Mouse (Mus musculus) G1E (cell line): ENCODE data around the gene Fndc3b. TPM values are rescaled to one million over a fixed set of nuclear protein-coding genes. Genes with fewer than 3 reads are reported as not detected.
"Not testable (repeated sequence)": the region's sequence is repeated elsewhere in the genome, so short reads cannot be mapped to it uniquely, and the experiment has no call there.

ENCODE experiments used
- ATAC-seq: 2 replicates; pipeline ENCODE4 v1.8.0; 2016; ENCODE audit warnings: mild to moderate bottlenecking; ENCODE audit not compliant: insufficient number of reproducible peaks, poor library complexity, low FRiP score, severe bottlenecking; ENCODE audit errors: extremely low read depth
- DNase-seq: peaks from one replicate; pipeline ENCODE4 v3.0.0; 2012; ENCODE audit warnings: low spot score
- H3K27me3 ChIP-seq: 2 replicates; pipeline ENCODE4 v1.6.1; 2012; ENCODE audit warnings: mild to moderate bottlenecking, low read length, inconsistent platforms; ENCODE audit not compliant: insufficient read depth
- H3K36me3 ChIP-seq: replicated peaks from 2 replicates; pipeline ENCODE3; 2012; ENCODE audit warnings: mild to moderate bottlenecking, inconsistent platforms
- H3K4me1 ChIP-seq: 2 replicates; pipeline ENCODE4 v1.6.1; 2012; ENCODE audit warnings: low read depth, low read length, inconsistent platforms, mixed read lengths; ENCODE audit not compliant: insufficient read depth
- H3K4me3 ChIP-seq: 2 replicates; pipeline ENCODE4 v1.5.1; 2012; ENCODE audit warnings: low read depth, mild to moderate bottlenecking, inconsistent platforms, low read length, moderate library complexity, mixed read lengths
- H3K9me3 ChIP-seq: replicated peaks from 2 replicates; pipeline ENCODE4 v1.6.1; 2012; ENCODE audit warnings: inconsistent platforms
- CTCF ChIP-seq: IDR thresholded peaks from 2 replicates; pipeline ENCODE4 v1.5.1; 2012; ENCODE audit warnings: low read depth, low read length, inconsistent platforms, mixed read lengths
- GATA1 ChIP-seq: IDR thresholded peaks from 2 replicates; pipeline ENCODE4 v1.6.1; 2012; ENCODE audit warnings: borderline replicate concordance, low read length, inconsistent platforms, mixed read lengths
- GATA2 ChIP-seq: IDR thresholded peaks from 2 replicates; pipeline ENCODE4 v1.6.1; 2012; ENCODE audit warnings: low read depth, low read length, inconsistent platforms, borderline replicate concordance
- POLR2AphosphoS5 ChIP-seq: IDR thresholded peaks from 2 replicates; pipeline ENCODE4 v1.6.1; 2012; ENCODE audit warnings: low read depth, low read length, inconsistent platforms; ENCODE audit not compliant: insufficient replicate concordance
- TAL1 ChIP-seq: conservative IDR thresholded peaks from 2 replicates; pipeline ENCODE4 v1.6.1; 2012; ENCODE audit warnings: low read depth, low read length, inconsistent platforms, mixed read lengths
- polyA plus RNA-seq: library from polyadenylated mRNA; stranded (reverse); fragments of >175 nt; gene quantifications from 2 replicates; pipeline ENCODE4 v1.2.3, GENCODE M21; 2012
- total RNA-seq, 2 experiments: library from RNA; stranded (forward) in 1 of 2; stranded (reverse) in 1 of 2; fragments of 200-1000 nt in 1 of 2; fragments of >200 nt in 1 of 2; fragmentation: Nextera tagmentation in 1 of 2; gene quantifications; 2 replicates each; pipeline ENCODE4 v1.2.3; 2014 to 2017

Gene Fndc3b
- total and polyA plus RNA-seq, 3 experiments: 0.16 TPM; not detected in 2

GRCm38 (mm10) chr3:27484698-27485097 is 226.4 kb downstream of the Fndc3b start:
- no peak for TF ChIP-seq CTCF
- no peak for TF ChIP-seq GATA2
- no peak for TF ChIP-seq GATA1
- no peak for TF ChIP-seq POLR2AphosphoS5
- H3K9me3 ChIP-seq: peaks cover 10% of the 10 kb centered on the region
- no peaks in the 10 kb centered on the region for H3K27me3 ChIP-seq
- ATAC-seq: no peak
- H3K4me1 ChIP-seq: no peaks in the 10 kb centered on the region
- no peak for DNase-seq
- no peaks in the 10 kb centered on the region for H3K36me3 ChIP-seq
- H3K4me3 ChIP-seq: no peak overlapping the region

- TF ChIP-seq POLR2AphosphoS5 (no peak), CTCF (no peak), TAL1 (no peak), GATA2 (no peak), GATA1 (no peak)
- ATAC-seq: no peak
These were observed 227.3 kb downstream of the Fndc3b start for GRCm38 (mm10) chr3:27483762-27484161.

GRCm38 (mm10) chr3:27483321-27483720 is 227.8 kb downstream of the Fndc3b start:
- no peaks in the 10 kb centered on the region for H3K4me1 ChIP-seq

More at GRCm38 (mm10) chr3:27483762-27484161, 227.3 kb downstream of the Fndc3b start:
- no peaks in the 10 kb centered on the region for H3K36me3 ChIP-seq
- H3K27me3 ChIP-seq: no peaks in the 10 kb centered on the region
- H3K9me3 ChIP-seq: peaks cover 10% of the 10 kb centered on the region
- no peak overlapping the region for H3K4me3 ChIP-seq
- DNase-seq: no peak
- no peaks in the 10 kb centered on the region for H3K4me1 ChIP-seq

GRCm38 (mm10) chr3:27481738-27482137 is 229.4 kb downstream of the Fndc3b start:
- no peaks in the 10 kb centered on the region for H3K4me1 ChIP-seq
- no peak for DNase-seq
- no peak overlapping the region for H3K4me3 ChIP-seq
- peaks cover 2% of the 10 kb centered on the region; the same call in 1 of the 2 replicates for H3K27me3 ChIP-seq
- H3K36me3 ChIP-seq: no peaks in the 10 kb centered on the region
- peaks cover 8% of the 10 kb centered on the region for H3K9me3 ChIP-seq
- no peak for TF ChIP-seq TAL1
- no peak for TF ChIP-seq GATA2
- no peak for TF ChIP-seq POLR2AphosphoS5
- no peak for TF ChIP-seq GATA1
- no peak for TF ChIP-seq CTCF
- no peak for ATAC-seq

More at GRCm38 (mm10) chr3:27483321-27483720, 227.8 kb downstream of the Fndc3b start:
- peaks cover 10% of the 10 kb centered on the region for H3K9me3 ChIP-seq
- no peak for DNase-seq
- H3K4me3 ChIP-seq: no peak overlapping the region
- no peak for ATAC-seq
- no peaks in the 10 kb centered on the region for H3K27me3 ChIP-seq
- H3K36me3 ChIP-seq: no peaks in the 10 kb centered on the region
- TF ChIP-seq GATA1 (no peak), TAL1 (no peak)

GRCm38 (mm10) chr3:27479378-27479777 is 231.7 kb downstream of the Fndc3b start:
- no peaks in the 10 kb centered on the region for H3K9me3 ChIP-seq
- no peak overlapping the region for H3K4me3 ChIP-seq
- ATAC-seq: no peak
- no peaks in the 10 kb centered on the region for H3K36me3 ChIP-seq
- H3K4me1 ChIP-seq: no peaks in the 10 kb centered on the region
- no peak for DNase-seq
- TF ChIP-seq CTCF (no peak), TAL1 (no peak), GATA2 (no peak), POLR2AphosphoS5 (no peak), GATA1 (no peak)
- H3K27me3 ChIP-seq: peaks cover 2% of the 10 kb centered on the region; the same call in 1 of the 2 replicates

GRCm38 (mm10) chr3:27478563-27479156 is 232.4 kb downstream of the Fndc3b start:
- no peak for ATAC-seq
- no peaks in the 10 kb centered on the region for H3K9me3 ChIP-seq
- H3K36me3 ChIP-seq: no peaks in the 10 kb centered on the region
- no peak for TF ChIP-seq POLR2AphosphoS5
- DNase-seq: no peak
- peaks cover 2% of the 10 kb centered on the region; the same call in 1 of the 2 replicates for H3K27me3 ChIP-seq
- H3K4me3 ChIP-seq: no peak overlapping the region
- H3K4me1 ChIP-seq: peaks cover 3% of the 10 kb centered on the region; the same call in 1 of the 2 replicates

- not testable (repeated sequence) for H3K27me3 ChIP-seq, H3K4me1 ChIP-seq, H3K9me3 ChIP-seq, ATAC-seq, H3K36me3 ChIP-seq, H3K4me3 ChIP-seq, DNase-seq
These were observed 233.4 kb downstream of the Fndc3b start for GRCm38 (mm10) chr3:27477749-27478148.
